Mouse (Mus musculus) lung, adult 2 months (tissue): ENCODE data around the gene Sohlh2. TPM values are rescaled to one million over a fixed set of nuclear protein-coding genes. Genes with fewer than 3 reads are reported as not detected.

Experiments used
- DNase-seq: peaks from one replicate; pipeline ENCODE4 v3.0.0; 2022
- H3K4me1 ChIP-seq: fragments of 200-500 bp; 2 replicates; pipeline ENCODE4 v1.6.1; 2011; ENCODE audit warnings: low read length; ENCODE audit not compliant: control insufficient read depth, insufficient read depth
- H3K4me3 ChIP-seq: fragments of 200-500 bp; replicated peaks from 2 replicates; pipeline ENCODE3; 2011; ENCODE audit warnings: low read depth, mild to moderate bottlenecking, control low read depth, low read length; ENCODE audit errors: extremely low read depth
- CTCF ChIP-seq: fragments of 200-500 bp; IDR thresholded peaks from 2 replicates; pipeline ENCODE4 v1.5.1; 2011; ENCODE audit warnings: mild to moderate bottlenecking, low read length, control low read depth; ENCODE audit not compliant: insufficient read depth
- POLR2A ChIP-seq: fragments of 200-500 bp; IDR thresholded peaks from 2 replicates; pipeline ENCODE4 v1.6.1; 2011; ENCODE audit warnings: low read depth, mild to moderate bottlenecking, control low read depth, low read length, borderline replicate concordance; ENCODE audit errors: extremely low read depth
- WGBS: fragments of 180-500 bp; shearing (Covaris S2); methylation state at CpG from one replicate; pipeline ENCODE4 v1.1.7; 2018; 5-methylcytosine and 5-hydroxymethylcytosine counted together
- polyA plus RNA-seq: library from polyadenylated mRNA; depleted of rRNA; stranded (reverse); fragments of >200 nt; gene quantifications from 2 replicates; pipeline ENCODE4 v1.2.3, GENCODE M21; 2012; rRNA removed

The Sohlh2 gene
- polyA plus RNA-seq: 0.05 TPM in 1 of 2 replicates, not detected in the other

DNA sequence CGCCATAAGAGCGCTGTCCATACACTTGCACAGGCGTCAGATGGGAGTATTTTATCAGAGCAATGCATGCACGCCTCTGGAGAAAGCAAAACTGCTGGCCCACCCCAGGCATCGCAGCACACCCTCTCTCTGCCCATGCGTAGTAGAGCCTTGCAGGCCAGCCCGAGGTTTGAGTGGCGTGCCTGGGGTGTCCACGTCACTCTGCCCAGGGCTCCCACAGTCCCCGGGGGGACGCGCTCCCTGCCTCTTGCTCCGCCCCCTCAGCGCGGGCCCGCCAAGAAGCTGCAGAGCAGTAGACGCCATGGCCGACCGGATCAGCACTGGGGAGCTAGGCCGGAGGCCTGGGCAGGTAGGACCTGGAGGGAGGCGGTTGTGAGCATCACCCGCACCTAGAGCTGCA, at the start of gene Sohlh2:
TSS of gene Sohlh2 (plus strand) at position 263 of the 400 bp plus-strand sequence.
- H3K4me3 ChIP-seq: no peak within 1 kb of the TSS
- TF ChIP-seq CTCF (no peak), POLR2A (no peak)
- no peaks in the 10 kb centered on the region for H3K4me1 ChIP-seq
- 91% methylated on average over 22 of the region's 22 CpGs for WGBS
- no peak for DNase-seq

DNA sequence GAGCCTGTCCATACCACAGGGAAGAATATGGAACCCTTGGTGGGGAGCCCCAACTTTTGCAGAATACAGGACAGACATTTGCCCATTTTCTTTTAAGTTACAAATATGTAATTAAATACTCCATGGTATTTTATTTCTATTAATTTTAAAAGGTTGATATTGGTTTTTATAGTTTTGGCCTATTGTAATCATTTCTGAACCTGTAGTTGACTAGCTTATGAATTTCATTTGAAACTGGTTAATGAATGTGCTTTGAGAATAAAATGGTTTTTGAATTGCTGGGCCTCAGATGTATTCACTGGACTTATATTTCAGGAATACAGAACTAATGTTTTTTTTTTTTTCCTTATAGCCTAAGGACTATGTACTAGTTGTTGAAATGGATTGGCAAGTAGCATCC, 44.8 kb upstream of the Sohlh2 start, which contains the start of gene Ccdc169:
TSS of gene Ccdc169 (plus strand) at position 301 of the 400 bp plus-strand sequence.
- DNase-seq: no peak
- no peak for TF ChIP-seq CTCF
- TF ChIP-seq POLR2A: no peak
- no peak within 1 kb of the TSS for H3K4me3 ChIP-seq
- no peaks in the 10 kb centered on the region for H3K4me1 ChIP-seq

DNA sequence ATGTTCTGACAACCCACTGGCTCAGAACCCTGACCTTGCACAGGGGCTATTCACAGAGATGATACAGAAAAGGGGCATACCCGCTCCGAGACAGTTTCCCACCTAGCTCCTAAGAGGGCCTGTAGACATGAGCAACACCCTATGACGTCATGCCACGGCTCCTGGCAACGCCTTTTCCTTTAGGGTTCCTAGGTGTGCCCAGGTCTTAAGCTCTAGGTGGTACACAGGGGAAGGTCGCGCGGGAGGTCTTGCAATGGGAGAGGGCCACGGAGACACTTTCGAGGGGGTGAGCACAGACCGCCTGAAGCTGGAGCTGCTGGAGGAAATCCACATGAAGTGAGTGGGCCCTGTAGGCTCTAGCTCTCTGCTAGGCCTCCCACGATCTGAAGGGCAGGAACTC, 42.0 kb upstream of the Sohlh2 start:
- Histone ChIP-seq H3K4me1 (no peaks in the 10 kb centered on the region), H3K4me3 (no peak overlapping the region)
- no peak for TF ChIP-seq POLR2A
- no peak for TF ChIP-seq CTCF
- WGBS: 88% methylated on average over 12 of the region's 12 CpGs
- DNase-seq: no peak

DNA sequence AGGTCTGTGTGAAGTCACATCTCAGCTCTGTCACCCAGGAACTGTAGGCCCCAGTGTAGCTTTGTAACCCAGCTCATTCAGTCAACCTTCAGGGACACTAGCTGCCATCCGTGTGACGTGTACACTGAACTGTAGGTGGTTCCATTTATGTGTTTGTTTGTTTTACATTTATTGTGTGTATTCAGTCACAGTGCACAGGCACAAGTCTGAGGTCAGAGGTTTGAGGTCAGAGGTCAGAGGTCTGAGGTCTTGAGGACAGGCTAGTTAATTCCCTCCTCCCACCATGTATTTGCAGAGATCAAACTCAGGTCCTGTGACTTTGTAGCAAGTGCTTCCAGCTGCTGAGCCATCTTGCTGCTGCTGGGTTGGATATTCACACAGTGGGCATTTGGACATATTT, 40.4 kb upstream of the Sohlh2 start:
- 86% methylated on average over 2 of the region's 2 CpGs for WGBS
- no peaks in the 10 kb centered on the region for H3K4me1 ChIP-seq
- DNase-seq: no peak
- no peak for TF ChIP-seq CTCF
- no peak for TF ChIP-seq POLR2A
- no peak overlapping the region for H3K4me3 ChIP-seq

DNA sequence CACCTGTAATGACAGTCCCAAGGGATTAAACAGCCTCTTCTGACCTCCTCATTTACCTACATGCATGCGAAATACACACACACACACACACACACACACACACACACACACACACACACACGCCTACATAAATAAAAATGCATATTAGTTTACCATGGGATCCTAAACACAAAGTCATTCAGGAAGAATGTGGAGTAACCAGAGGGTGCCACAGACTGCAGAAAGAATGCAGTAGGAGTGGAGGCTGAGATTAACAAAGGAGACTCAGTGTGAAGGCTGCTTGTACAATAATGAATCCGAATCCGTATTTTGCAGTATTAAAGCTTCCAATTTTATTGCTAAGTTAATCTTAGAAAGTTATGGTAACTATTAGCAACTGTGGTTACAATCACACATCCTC, 36.9 kb upstream of the Sohlh2 start:
- no peak for DNase-seq
- H3K4me3 ChIP-seq: no peak overlapping the region
- TF ChIP-seq POLR2A: no peak
- TF ChIP-seq CTCF: no peak
- H3K4me1 ChIP-seq: no peaks in the 10 kb centered on the region
- 77% methylated on average over 4 of the region's 4 CpGs for whole genome bisulfite sequencing

DNA sequence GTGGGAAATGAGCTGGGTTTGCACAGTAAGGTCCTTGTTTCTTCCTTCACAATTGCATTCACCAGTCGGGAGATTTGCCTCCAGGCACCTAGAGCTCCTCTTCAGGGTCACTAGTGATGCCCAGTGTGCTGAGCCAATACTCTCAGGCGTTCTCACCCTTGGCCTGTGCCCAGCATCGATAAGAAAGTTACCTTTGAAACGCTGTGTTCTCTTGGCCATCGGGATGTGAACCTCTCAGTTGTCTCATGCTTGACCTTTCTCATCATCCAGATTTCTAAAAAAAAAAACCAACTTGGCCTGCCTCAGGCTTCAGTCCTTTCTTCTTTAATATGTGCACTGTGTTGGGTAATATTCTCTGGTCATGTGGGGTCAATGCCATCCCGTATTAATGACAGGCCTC, 35.4 kb upstream of the Sohlh2 start:
- no peak overlapping the region for H3K4me3 ChIP-seq
- no peak for TF ChIP-seq POLR2A
- no peak for TF ChIP-seq CTCF
- WGBS: 79% methylated on average over 6 of the region's 6 CpGs
- DNase-seq: no peak
- H3K4me1 ChIP-seq: no peaks in the 10 kb centered on the region

DNA sequence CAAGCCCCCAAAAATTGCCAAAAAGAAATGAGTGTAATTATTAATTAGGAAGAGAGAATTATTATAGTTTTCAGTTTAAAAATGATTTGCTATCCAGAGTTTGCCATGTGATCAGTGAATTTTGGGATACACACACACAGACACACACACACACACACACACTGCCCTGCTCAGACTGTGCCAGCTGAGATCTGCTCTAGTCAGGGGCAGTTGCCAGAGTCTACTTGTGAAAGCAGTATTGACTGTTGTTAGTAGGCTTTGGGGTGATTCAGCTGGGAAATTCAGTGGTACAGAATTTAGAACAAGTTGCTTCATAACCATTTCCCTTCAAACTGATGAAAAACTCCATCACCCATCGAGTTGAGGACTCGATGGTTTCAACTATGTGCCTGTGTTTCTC, 34.7 kb upstream of the Sohlh2 start:
- no peaks in the 10 kb centered on the region for H3K4me1 ChIP-seq
- TF ChIP-seq CTCF (no peak), POLR2A (no peak)
- H3K4me3 ChIP-seq: no peak overlapping the region
- WGBS: 73% methylated on average over 2 of the region's 2 CpGs
- DNase-seq: no peak

DNA sequence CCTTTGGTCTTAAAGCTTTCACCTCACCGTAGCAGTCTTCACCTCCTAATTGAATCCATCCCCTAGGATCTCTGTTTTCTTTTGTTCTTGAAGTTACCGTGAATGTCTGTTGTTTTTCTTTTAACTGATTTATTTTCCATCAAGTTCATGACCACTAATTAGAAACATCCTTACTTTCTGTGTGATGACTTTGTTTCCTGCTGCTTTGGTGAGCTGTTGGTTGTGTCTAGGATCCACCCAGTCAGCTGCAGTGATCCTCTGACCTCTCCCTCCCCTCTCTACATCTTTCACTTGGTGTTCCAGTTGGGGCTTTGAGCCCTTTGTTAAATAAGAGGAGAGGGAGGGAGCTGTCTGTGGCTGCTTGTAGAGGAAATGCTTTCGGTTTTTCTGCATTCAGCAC, 33.7 kb upstream of the Sohlh2 start:
- TF ChIP-seq POLR2A (no peak), CTCF (no peak)
- no peaks in the 10 kb centered on the region for H3K4me1 ChIP-seq
- H3K4me3 ChIP-seq: no peak overlapping the region
- WGBS: 25% methylated on average over 3 of the region's 3 CpGs
- DNase-seq: no peak

DNA sequence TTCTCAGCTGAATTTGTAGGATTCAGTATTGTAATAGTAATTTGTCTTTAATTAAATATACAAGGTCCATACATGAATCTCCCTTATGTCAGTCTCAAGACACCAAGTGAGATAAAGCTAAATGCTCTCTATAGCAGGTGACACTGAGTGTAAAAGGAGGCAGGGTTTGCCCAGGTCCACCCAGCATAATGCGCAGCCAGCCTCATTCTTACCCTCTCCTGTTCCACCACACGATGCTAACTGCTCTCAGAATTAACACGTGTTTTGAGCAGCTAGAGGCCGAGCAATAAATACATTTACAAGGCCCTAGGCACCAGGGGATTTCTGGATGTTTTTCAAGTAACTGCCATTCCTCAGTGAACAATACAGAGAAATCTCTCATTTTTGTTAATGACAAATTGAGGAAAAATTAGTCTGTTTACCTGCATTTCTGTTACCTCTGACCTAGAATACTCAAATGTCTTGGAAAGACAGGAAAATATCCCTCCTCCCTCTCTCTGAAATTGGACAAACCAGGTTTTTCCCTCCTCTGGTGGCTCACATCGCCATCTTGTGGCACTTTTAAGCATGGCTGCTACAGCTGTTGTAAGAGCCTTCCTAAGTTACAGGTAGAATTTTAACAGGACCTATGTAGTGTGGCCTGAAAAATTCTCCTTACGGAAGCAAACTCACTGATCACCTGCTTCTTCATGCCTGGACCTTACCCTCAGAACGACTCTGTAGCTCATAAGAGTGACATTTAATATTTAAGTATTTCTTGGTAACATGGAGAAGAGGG, 30.0 kb upstream of the Sohlh2 start:
- TF ChIP-seq POLR2A: no peak
- peak; percentile 17; the same call in 1 of the 2 replicates for TF ChIP-seq CTCF
- DNase-seq: peak; percentile 32
- no peaks in the 10 kb centered on the region for H3K4me1 ChIP-seq
- no peak overlapping the region for H3K4me3 ChIP-seq
- WGBS: 46% methylated on average over 7 of the region's 7 CpGs

DNA sequence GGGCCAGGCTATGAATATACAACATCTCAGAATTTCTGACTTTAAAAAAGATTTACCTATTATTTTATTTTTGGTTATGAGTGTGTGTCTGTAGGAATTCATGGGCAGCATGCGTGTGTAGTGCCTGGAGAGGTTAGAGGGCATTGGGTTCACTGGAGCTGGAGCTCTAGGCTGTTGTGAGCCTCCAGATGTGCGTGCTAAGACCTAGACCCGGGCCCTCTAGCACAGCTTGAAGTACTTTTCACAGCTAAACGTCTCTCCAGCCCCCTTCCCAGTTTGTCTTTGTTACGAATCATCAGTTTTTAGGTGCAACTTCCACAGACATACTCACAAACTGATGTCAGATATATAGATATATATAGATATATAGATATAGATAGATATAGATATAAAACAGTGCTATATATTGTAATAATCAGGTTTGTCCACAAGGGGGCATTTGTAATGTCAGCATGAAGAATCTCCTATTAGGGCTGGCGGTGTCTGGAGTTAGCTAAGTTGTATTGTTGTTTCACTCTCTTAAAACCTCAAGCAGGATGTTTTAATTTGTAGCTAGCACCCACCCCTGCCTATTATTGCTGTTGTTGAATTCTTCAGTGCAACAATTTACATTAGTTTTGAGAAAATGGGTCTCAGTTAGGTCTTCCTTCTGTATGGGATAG, 29.0 kb upstream of the Sohlh2 start:
- TF ChIP-seq CTCF (no peak), POLR2A (no peak)
- no peak for DNase-seq
- Histone ChIP-seq H3K4me3 (no peak overlapping the region), H3K4me1 (no peaks in the 10 kb centered on the region)
- 59% methylated on average over 6 of the region's 6 CpGs for WGBS
